Mouse (Mus musculus) lung, postnatal 4 days (tissue): ENCODE results near the gene 1700013F07Rik.
"Not testable (repeated sequence)": the region's sequence is repeated elsewhere in the genome, so short reads cannot be mapped to it uniquely, and the experiment has no call there.

Experiments
- DNase-seq, 2 experiments: peaks; one replicate each; pipeline ENCODE4 v3.0.0; 2021

1700013F07Rik gene

GRCm38 (mm10) chr3:108554111-108554561 lies 20.2 kb downstream of the 1700013F07Rik start:
- no peak for DNase-seq

GRCm38 (mm10) chr3:108554587-108555312 lies 20.8 kb downstream of the 1700013F07Rik start:
- DNase-seq = peak; percentile 94 to 95

DNA sequence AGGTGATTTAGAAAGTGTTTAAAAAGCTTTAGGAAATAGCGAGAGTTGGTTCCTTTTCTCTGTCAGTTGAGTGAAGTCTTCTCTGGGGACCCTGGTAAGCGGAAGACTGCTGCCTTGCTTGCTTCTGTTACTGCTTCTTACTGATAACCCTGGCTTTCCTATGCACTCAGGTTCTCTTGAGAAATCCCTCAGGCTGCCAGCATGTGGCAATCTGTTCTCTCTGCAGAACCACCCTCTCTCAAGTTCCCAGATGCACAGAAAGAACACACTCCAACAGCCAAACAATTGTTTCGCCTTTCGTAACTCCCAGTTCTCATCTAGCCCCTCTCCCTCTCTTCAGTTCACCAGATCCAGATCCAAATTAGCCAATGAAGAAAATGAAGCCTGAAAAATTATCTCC lies 23.9 kb downstream of the 1700013F07Rik start:
- no peak for DNase-seq

GRCm38 (mm10) chr3:108562133-108562730 lies 28.3 kb downstream of the 1700013F07Rik start, which contains the start of gene Tmem167b:
Tmem167b (minus strand) TSS chr3:108562466.
- peak; percentile 98 for DNase-seq

DNA sequence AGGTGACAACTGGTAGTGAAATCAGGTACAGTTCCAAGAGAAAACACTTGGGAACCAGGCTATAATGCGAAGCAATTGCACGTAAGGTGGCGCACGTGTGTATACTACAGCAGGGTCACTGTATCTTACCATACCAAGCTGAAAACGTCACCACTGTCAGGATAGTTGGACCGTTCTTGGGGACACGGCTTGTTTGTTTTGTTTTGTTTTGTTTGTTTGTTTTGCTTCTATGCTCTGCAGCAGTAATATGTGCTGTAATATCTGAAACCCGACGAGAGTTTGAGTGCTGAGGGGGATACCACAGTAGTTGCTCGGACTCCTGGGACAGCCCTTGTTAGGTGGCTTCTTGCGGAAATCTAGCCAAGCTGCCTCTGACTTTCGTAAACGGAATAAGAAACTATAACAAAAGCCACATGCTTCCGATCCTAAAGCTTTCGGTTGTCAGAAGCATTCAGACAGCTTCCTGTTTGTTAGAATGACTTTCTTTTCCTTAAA lies 28.9 kb downstream of the 1700013F07Rik start:
- DNase-seq = peak in 1 of 2 experiments; percentile 44

DNA sequence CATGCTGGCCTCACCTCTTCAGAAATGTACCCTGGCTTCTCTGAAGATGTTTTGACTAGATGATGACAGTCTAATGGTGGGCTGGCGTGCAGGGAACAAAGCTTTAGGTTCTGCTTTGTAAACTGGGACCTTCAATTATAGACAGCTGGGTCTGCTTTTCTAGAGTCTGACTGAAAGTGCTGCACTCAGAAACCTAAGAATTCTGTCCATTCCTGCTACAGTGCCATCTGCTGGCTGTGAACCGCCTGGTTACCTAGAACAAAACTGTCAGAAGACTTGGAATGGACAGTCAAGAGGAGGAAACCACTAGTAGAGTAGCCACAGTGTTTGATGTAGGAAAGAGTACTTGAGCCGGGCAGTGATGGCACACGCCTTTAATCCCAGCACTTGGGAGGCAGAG lies 29.4 kb downstream of the 1700013F07Rik start:
- DNase-seq = peak; percentile 82 to 88

DNA sequence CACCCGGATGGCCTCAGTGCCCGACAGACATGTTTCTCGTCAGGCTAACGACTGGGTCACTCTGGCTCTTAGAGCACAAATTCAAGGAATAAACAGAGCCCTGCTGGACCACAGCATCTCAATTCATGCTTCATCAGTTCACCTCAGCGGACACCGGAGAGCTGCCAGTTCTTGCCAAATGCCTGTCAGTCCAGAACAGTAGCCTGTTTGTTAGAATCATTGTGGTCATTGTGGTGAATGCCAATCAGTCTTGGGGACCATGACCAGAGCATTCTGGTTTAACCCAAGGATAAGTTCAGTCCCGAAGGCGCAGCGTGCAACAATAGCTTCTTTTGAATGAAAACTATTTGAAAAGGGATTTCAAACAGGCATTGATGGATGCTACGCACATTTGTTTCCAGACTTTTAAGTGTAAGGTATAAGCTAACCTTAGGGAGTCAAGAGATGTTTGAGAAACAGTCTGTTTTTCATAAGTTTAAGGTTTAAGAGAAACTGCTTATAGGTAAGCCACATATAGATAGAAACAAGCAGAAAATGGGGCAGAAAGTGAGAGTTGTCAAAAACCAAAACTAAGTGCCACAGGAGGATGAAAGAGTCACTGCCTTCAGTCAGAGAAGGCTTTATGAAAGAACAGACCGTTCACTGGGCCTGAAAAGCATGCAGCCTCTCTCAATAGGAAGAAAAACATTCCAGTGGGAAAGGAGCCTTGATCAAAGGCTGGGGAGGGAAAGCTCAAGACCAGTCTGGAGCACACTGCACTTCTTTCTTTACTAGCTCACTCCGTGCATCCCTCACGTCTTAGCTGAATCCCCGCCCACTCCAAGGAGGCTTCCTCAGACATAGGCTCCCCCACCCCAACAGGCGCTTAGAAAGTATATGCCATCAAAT lies 34.3 kb downstream of the 1700013F07Rik start:
- no peak for DNase-seq

- DNase-seq = not testable (repeated sequence)
Observed at GRCm38 (mm10) chr3:108569636-108570035, 35.7 kb downstream of the 1700013F07Rik start.

DNA sequence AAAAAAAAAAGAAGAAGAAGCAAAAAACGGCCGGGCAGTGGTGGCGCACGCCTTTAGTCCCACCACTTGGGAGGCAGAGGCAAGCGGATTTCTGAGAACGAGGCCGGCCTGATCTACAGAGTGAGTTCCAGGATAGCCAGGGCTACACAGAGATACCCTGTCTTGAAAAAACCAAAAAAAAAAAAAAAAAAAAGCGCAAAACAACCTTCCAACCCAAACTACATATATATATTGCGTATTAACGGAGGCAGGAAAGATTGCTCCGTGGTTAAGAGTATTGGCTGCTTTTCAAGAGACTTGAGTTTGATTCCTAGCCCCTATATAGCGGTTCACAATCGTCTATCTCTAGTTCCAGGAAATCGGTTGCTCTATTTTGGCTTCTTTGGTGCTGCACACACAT lies 36.9 kb downstream of the 1700013F07Rik start:
- no peak for DNase-seq

GRCm38 (mm10) chr3:108571443-108572294 lies 37.7 kb downstream of the 1700013F07Rik start, which contains the start of gene Taf13:
Taf13 (plus strand) TSS chr3:108571698.
- peak; percentile 97 to 98 for DNase-seq

DNA sequence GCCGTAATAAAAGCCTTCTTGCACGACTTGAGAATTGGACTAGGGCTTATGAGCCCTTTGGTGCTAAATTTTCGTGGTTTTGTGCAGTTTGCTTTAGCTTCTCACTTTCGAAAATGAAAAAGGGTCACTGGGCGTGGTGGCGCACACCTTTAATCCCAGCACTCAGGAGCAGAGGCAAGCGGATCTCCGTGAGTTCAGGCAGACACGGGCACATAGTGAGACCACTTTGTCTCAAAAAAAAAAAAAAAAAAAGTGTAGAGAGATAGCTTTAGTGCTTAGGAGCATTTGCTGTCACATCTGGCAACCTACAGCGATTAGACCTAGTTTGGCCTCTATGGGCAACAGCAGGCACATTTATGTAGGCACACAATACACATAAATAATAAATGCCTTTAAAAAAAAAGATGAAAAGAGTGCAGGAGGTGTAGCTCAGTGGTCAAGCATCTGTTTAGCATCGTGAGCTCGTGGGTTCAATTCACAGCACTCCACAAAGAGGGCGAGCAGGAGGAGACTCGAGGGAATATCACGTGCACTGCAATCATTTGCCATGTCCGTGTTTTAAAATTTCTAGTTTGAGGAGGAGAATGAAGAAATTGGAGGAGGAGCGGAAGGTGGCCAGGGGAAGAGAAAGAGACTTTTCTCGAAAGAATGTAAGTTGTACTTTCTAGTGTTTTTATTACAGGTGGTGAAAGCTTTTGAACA lies 38.5 kb downstream of the 1700013F07Rik start:
- no peak for DNase-seq

DNA sequence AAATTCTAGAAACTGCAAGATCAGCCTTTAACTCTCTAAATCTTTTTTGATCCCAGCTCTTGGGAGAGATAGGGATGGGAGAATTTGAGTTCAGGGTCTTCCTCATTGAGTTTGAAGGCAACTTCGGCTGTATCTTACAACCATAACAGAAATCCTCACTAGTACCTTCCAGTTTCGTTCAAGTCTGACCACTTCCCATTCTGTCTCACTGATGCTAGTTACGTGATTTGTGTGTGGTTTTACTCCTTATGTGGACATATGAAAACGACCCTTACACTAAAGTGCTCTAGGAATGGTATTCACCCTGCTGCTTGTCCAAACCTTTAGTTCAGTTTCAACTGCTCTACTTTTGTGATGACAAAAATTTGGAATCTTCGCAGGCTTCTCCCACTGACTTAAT lies 40.1 kb downstream of the 1700013F07Rik start:
- no peak for DNase-seq

DNA sequence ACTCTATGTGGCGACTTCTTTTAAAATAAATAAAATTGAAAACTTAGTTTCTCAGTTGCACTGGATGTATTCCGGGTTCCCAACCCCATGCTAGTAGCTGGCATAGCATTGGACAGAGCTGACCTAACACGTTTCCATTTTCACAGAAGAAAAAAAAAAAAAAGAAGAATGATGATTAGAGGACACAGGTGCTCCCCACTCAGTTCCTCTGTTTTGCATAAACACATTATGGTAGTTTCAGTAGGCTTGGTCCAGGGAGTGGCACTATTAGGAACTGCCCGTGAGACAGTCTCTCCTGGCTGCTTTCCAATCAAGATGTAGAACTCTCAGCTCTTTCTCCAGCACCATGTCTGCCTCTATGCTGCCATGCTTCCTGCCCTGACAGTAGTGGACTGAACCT lies 50.6 kb downstream of the 1700013F07Rik start:
- DNase-seq = no peak

DNA sequence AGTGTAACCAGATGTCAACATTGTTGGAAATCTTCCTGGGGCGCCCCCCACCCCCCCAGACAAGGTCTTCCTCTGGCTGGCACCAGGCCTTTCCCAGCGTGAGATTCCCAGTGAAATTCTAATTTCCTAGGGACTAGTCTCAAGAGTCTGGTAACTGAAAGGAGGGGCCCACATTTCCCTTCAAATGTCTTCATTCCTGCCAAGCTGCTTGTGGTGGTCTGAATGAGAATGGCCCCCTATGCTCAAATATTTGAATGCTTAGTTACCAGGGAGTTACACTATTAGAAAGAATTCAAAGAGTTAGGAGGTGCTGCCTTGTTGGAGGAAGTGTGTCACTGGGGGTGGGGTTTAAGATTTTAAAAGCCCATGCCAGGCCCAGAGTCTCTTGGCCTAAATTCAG lies 54.5 kb downstream of the 1700013F07Rik start:
- no peak for DNase-seq

GRCm38 (mm10) chr3:108590786-108591529 lies 57.0 kb downstream of the 1700013F07Rik start, which contains the start of gene Wdr47:
Wdr47 (plus strand) TSS chr3:108591279.
- peak; percentile 97 to 98 for DNase-seq

GRCm38 (mm10) chr3:108591530-108592522 lies 57.9 kb downstream of the 1700013F07Rik start:
- DNase-seq = no peak
